In the genomic region with DNA sequence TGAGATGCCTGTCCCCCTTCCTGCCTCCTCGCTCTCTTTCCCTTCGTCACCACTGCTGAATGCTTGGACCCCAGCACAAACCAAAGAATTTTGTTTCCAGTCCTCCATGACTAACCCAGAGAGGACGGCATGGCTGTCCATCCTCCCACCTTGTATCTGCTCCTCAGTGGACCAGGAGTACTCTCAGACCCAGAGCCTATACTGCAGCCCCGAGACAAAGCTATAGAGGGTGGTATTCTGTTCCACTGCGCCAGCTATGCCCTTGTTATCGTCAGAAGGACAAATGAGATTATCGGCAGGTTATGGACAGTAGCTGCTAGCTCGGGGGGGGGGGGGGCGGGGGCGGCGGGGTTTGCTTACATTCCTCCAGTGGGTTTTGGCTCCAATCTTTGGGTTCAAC, we compare ENCODE assay signal across 20 mouse cellular contexts. TPM values are rescaled to one million over a fixed set of nuclear protein-coding genes. Genes with fewer than 3 reads are reported as not detected.
A peak's percentile ranks its signal among the peaks of the same experiment; 100 is the strongest.
DNase-seq lines count a peak whose midpoint lies in the region; ATAC-seq and TF ChIP-seq lines count a peak whose summit lies in the region.
"Had no signal": no experiment of that assay in that cellular context is flagged by ENCODE, and none has a peak within 500 bp of the region (broad histone marks: within the 10 kb centered on the region; RNA-seq: fewer than 3 reads in every experiment).

No protein-coding gene starts in this region.

- no peaks in the 10 kb centered on the region for H3K36me3 ChIP-seq in kidney, embryonic 14.5 days (ENCODE audit: control insufficient read depth, insufficient read depth, low read length)
- no peaks in the 10 kb centered on the region for H3K36me3 ChIP-seq in kidney, adult 2 months (ENCODE audit: control insufficient read depth, insufficient read depth, low read length)
- no peaks in the 10 kb centered on the region for H3K36me3 ChIP-seq in hindbrain, embryonic 10.5 days
- no peaks in the 10 kb centered on the region for H3K36me3 ChIP-seq in midbrain, embryonic 11.5 days (ENCODE audit: control insufficient read depth, insufficient read depth, low read length)
- no peaks in the 10 kb centered on the region for H3K36me3 ChIP-seq in neural tube, embryonic 15.5 days
- H3K36me3 ChIP-seq: heart, embryonic 10.5 days had no signal

- peaks cover 77% of the 10 kb centered on the region for H3K27me3 ChIP-seq in kidney, embryonic 14.5 days (ENCODE audit: control insufficient read depth, insufficient read depth, low read length)
- H3K27me3 ChIP-seq in kidney, adult 2 months (replicated peaks; ENCODE audit: control insufficient read depth, insufficient read depth, low read length): no peaks in the 10 kb centered on the region; the same call in 1 of the 2 replicates
- peaks cover 98% of the 10 kb centered on the region for H3K27me3 ChIP-seq in hindbrain, embryonic 10.5 days (ENCODE audit: insufficient read depth, poor library complexity, severe bottlenecking)
- H3K27me3 ChIP-seq in midbrain, embryonic 11.5 days (ENCODE audit: control insufficient read depth, insufficient read depth, low read length): peaks cover 66% of the 10 kb centered on the region
- H3K27me3 ChIP-seq in neural tube, embryonic 15.5 days (replicated peaks): peaks cover 85% of the 10 kb centered on the region

- DNase-seq in kidney, adult 2 months: no peak
- no peak for DNase-seq in hindbrain, embryonic 10.5 days (ENCODE audit: low spot score)
- DNase-seq in midbrain, embryonic 11.5 days (ENCODE audit: low spot score, missing footprints): peak; percentile 90
- DNase-seq in spleen, postnatal 10 days (ENCODE audit: low spot score in 2 of 2): no peak
- no peak for DNase-seq in layer of hippocampus, adult 9-10 months (ENCODE audit: low spot score)
- no peak for DNase-seq in gastrocnemius, adult 18-20 months (ENCODE audit: low spot score)
- DNase-seq: gastrocnemius, postnatal 14 days; heart, postnatal 14 days; kidney, postnatal 10 days; liver; lung, adult 2 months had no signal

- no peak overlapping the region for H3K4me3 ChIP-seq in kidney, embryonic 14.5 days (ENCODE audit: low read length)
- H3K4me3 ChIP-seq in kidney, adult 2 months (ENCODE audit: insufficient read depth, low read depth, low read length): no peak overlapping the region
- peak overlapping the region; percentile 27; the same call in 1 of the 2 replicates for H3K4me3 ChIP-seq in hindbrain, embryonic 10.5 days
- H3K4me3 ChIP-seq in midbrain, embryonic 11.5 days (ENCODE audit: low read depth, low read length): no peak overlapping the region
- peak overlapping the region; percentile 50 for H3K4me3 ChIP-seq in neural tube, embryonic 15.5 days (replicated peaks)
- H3K4me3 ChIP-seq: heart, embryonic 10.5 days; myocyte had no signal

- H3K9ac ChIP-seq in kidney, embryonic 14.5 days (ENCODE audit: low read depth, low read length): 0 out of 2 replicates have a peak overlapping the region, but pooled peaks have one; percentile 23
- no peak overlapping the region for H3K9ac ChIP-seq in midbrain, embryonic 11.5 days (ENCODE audit: low read length)
- 0 out of 2 replicates have a peak overlapping the region, but pooled peaks have one; percentile 28 for H3K9ac ChIP-seq in neural tube, embryonic 15.5 days (replicated peaks)

- peaks cover 20% of the 10 kb centered on the region; the same call in 1 of the 2 replicates for H3K4me1 ChIP-seq in kidney, embryonic 14.5 days (ENCODE audit: control insufficient read depth, insufficient read depth, low read length)
- H3K4me1 ChIP-seq in kidney, adult 2 months (ENCODE audit: control insufficient read depth, insufficient read depth, low read length): no peaks in the 10 kb centered on the region
- peaks cover 36% of the 10 kb centered on the region for H3K4me1 ChIP-seq in hindbrain, embryonic 10.5 days (replicated peaks)
- peaks cover 12% of the 10 kb centered on the region for H3K4me1 ChIP-seq in midbrain, embryonic 11.5 days (ENCODE audit: control insufficient read depth, insufficient read depth, low read length)
- peaks cover 32% of the 10 kb centered on the region for H3K4me1 ChIP-seq in neural tube, embryonic 15.5 days

- no peak for ATAC-seq in kidney, embryonic 14.5 days (ENCODE audit: low FRiP score, low TSS enrichment)
- ATAC-seq in midbrain, embryonic 11.5 days (ENCODE audit: low FRiP score): no peak
- peak; percentile 67 for ATAC-seq in neural tube, embryonic 15.5 days (ENCODE audit: low FRiP score)
- ATAC-seq: intestine, embryonic 16.5 days had no signal

- no peaks in the 10 kb centered on the region for H3K9me3 ChIP-seq in kidney, embryonic 14.5 days (ENCODE audit: control insufficient read depth, low read length)
- H3K9me3 ChIP-seq in hindbrain, embryonic 10.5 days: no peaks in the 10 kb centered on the region
- H3K9me3 ChIP-seq in midbrain, embryonic 11.5 days (ENCODE audit: control insufficient read depth, low read length): no peaks in the 10 kb centered on the region
- no peaks in the 10 kb centered on the region for H3K9me3 ChIP-seq in neural tube, embryonic 15.5 days (replicated peaks)
- H3K9me3 ChIP-seq: heart, embryonic 10.5 days had no signal

- no peak overlapping the region for H3K27ac ChIP-seq in kidney, embryonic 14.5 days (ENCODE audit: low read depth, low read length)
- H3K27ac ChIP-seq in kidney, adult 2 months (ENCODE audit: insufficient read depth, low read depth, low read length): no peak overlapping the region
- H3K27ac ChIP-seq in hindbrain, embryonic 10.5 days: no peak overlapping the region
- no peak overlapping the region for H3K27ac ChIP-seq in midbrain, embryonic 11.5 days (ENCODE audit: low read depth, low read length)
- peak overlapping the region; percentile 72 for H3K27ac ChIP-seq in neural tube, embryonic 15.5 days (replicated peaks)
- H3K27ac ChIP-seq: heart, embryonic 10.5 days had no signal

- TF ChIP-seq POLR2A in kidney, adult 2 months (IDR thresholded peaks at IDR 0.05; ENCODE audit: low read depth, low read length): no peak

- no peak for TF ChIP-seq CTCF in kidney, adult 2 months (conservative IDR thresholded peaks at IDR 0.05; ENCODE audit: insufficient read depth, insufficient read length, low read depth, low read length)

- no peak overlapping the region for H3K4me2 ChIP-seq in kidney, embryonic 14.5 days (replicated peaks; ENCODE audit: low read depth, low read length)
- no peak overlapping the region; the same call in 1 of the 2 replicates for H3K4me2 ChIP-seq in midbrain, embryonic 11.5 days
- peak overlapping the region; percentile 55 for H3K4me2 ChIP-seq in neural tube, embryonic 15.5 days

- WGBS in kidney, embryonic 14.5 days: 12% methylated on average over 11 of the region's 11 CpGs
- WGBS in kidney, adult 2 months: 14% methylated on average over 11 of the region's 11 CpGs
- whole genome bisulfite sequencing in hindbrain, embryonic 10.5 days: 14% methylated on average over 11 of the region's 11 CpGs
- 12% methylated on average over 11 of the region's 11 CpGs for WGBS in midbrain, embryonic 11.5 days
- WGBS in neural tube, embryonic 15.5 days: 13% methylated on average over 8 of the region's 11 CpGs

RNA-seq across cellular contexts. Expression of gene Slc32a1, which starts 6.2 kb away (rescaled TPM):
- 0.09 and 0.16 TPM in 2 replicates for polyA plus RNA-seq in kidney, embryonic 14.5 days (2014; fragmentation: Nextera tagmentation; extraction: Ambion mirVana)
- not detected in 2 replicates for polyA plus RNA-seq in kidney, adult 2 months (2012; rRNA removed)
- polyA plus RNA-seq in hindbrain, embryonic 10.5 days (2016; fragmentation: Nextera tagmentation; extraction: Ambion mirVana): 0.35 and 1.4 TPM in 2 replicates
- 1.9 and 2.3 TPM in 2 replicates for polyA plus RNA-seq in midbrain, embryonic 11.5 days (2014; fragmentation: Nextera tagmentation; extraction: Ambion mirVana)
- 9.7 and 11.1 TPM in 2 replicates for polyA plus RNA-seq in neural tube, embryonic 15.5 days (2015; fragmentation: Nextera tagmentation; extraction: Ambion mirVana)
- total RNA-seq in gastrocnemius, adult 18-20 months (2021): not detected
- total RNA-seq: adrenal gland, postnatal 36 days; CH12.LX; gastrocnemius, postnatal 14 days; heart, postnatal 14 days had no signal
- polyA plus RNA-seq: heart, embryonic 10.5 days; intestine, embryonic 16.5 days; lung, adult 2 months; myocyte; small intestine, adult 2 months; stomach, embryonic 16.5 days had no signal

RNA-seq across cellular contexts. Expression of gene Actr5, which starts 7.9 kb away (rescaled TPM):
- 13.2 and 15.6 TPM in 2 replicates for polyA plus RNA-seq in kidney, embryonic 14.5 days (2014; fragmentation: Nextera tagmentation; extraction: Ambion mirVana)
- polyA plus RNA-seq in kidney, adult 2 months (2012; rRNA removed): 6.2 and 6.4 TPM in 2 replicates
- polyA plus RNA-seq in hindbrain, embryonic 10.5 days (2016; fragmentation: Nextera tagmentation; extraction: Ambion mirVana): 14.7 and 16.4 TPM in 2 replicates
- polyA plus RNA-seq in midbrain, embryonic 11.5 days (2014; fragmentation: Nextera tagmentation; extraction: Ambion mirVana): 15.3 and 16.0 TPM in 2 replicates
- 11.4 TPM in 2 replicates for polyA plus RNA-seq in neural tube, embryonic 15.5 days (2015; fragmentation: Nextera tagmentation; extraction: Ambion mirVana)
- 1 to 10 TPM; 3.8 to 4.0 TPM for total RNA-seq in gastrocnemius, adult 18-20 months (2021)

RNA-seq across cellular contexts. Expression of gene Ppp1r16b, which starts 48.4 kb away (rescaled TPM):
- 16.6 and 17.3 TPM in 2 replicates for polyA plus RNA-seq in kidney, embryonic 14.5 days (2014; fragmentation: Nextera tagmentation; extraction: Ambion mirVana)
- polyA plus RNA-seq in kidney, adult 2 months (2012; rRNA removed): 20.1 and 22.2 TPM in 2 replicates
- 3.0 and 3.5 TPM in 2 replicates for polyA plus RNA-seq in hindbrain, embryonic 10.5 days (2016; fragmentation: Nextera tagmentation; extraction: Ambion mirVana)
- 3.2 and 3.3 TPM in 2 replicates for polyA plus RNA-seq in midbrain, embryonic 11.5 days (2014; fragmentation: Nextera tagmentation; extraction: Ambion mirVana)
- polyA plus RNA-seq in neural tube, embryonic 15.5 days (2015; fragmentation: Nextera tagmentation; extraction: Ambion mirVana): 25.3 and 26.6 TPM in 2 replicates
- total RNA-seq in gastrocnemius, adult 18-20 months (2021): 1 to 10 TPM; 2.3 to 4.4 TPM

Comparison
In these comparisons a context has a peak if more than half of its experiments do, and no peak if none do; other contexts are left out.
1. H3K4me3 ChIP-seq: peak in hindbrain, embryonic 10.5 days (single experiment) and neural tube, embryonic 15.5 days (single experiment); none in kidney, embryonic 14.5 days (single experiment), kidney, adult 2 months (single experiment) and midbrain, embryonic 11.5 days (single experiment).